Comparison of ENCODE assay signal across 8 mouse cellular contexts in the genomic region with DNA sequence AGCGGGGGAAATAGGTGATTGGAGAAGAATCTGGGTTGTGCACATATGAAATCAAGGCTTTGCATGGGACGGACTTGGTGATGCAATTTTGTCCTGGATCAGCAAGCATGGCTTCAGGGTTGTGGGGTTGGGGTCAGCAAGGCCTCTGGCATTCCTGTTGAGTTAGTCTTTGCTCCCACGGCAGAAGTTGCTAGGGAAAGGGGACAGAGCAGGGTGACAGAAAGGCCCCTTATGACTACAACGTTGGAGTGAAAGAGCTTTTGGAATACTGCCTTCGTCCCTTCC. TPM values are rescaled to one million over a fixed set of nuclear protein-coding genes. Genes with fewer than 3 reads are reported as not detected.
DNase-seq lines count a peak whose midpoint lies in the region; ATAC-seq and TF ChIP-seq lines count a peak whose summit lies in the region.

No protein-coding gene starts in this region.

- no peaks in the 10 kb centered on the region for H3K27me3 ChIP-seq in C2C12 (ENCODE audit: control insufficient read depth, insufficient read depth, insufficient read length)
- no peaks in the 10 kb centered on the region for H3K27me3 ChIP-seq in forebrain, embryonic 14.5 days (replicated peaks; ENCODE audit: control insufficient read depth, insufficient read depth, low read length)
- no peaks in the 10 kb centered on the region for H3K27me3 ChIP-seq in liver, embryonic 15.5 days

- H3K79me3 ChIP-seq in C2C12 (ENCODE audit: low read depth), result no peaks in the 10 kb centered on the region

- H3ac ChIP-seq in C2C12 (ENCODE audit: control insufficient read depth, insufficient read length, low read depth), result peak overlapping the region; percentile 18

- no peak for DNase-seq in gastrocnemius, adult 2 months
- DNase-seq in gastrocnemius, postnatal 4 days (ENCODE audit: low spot score in 2 of 2), result no peak
- no peak for DNase-seq in forebrain, embryonic 14.5 days (ENCODE audit: low spot score)
- DNase-seq in thymus, adult 18-20 months, result no peak
- no peak for DNase-seq in urinary bladder, postnatal 36 days (ENCODE audit: low spot score in 2 of 2)
- no peak for DNase-seq in testis, postnatal 10 days (ENCODE audit: low spot score)

- no peak for ATAC-seq in forebrain, embryonic 14.5 days
- ATAC-seq in liver, embryonic 15.5 days (ENCODE audit: insufficient read depth), result peak; percentile 9; the same call in 1 of the 2 replicates

- H3K4me2 ChIP-seq in forebrain, embryonic 14.5 days (ENCODE audit: low read length), result peak overlapping the region; percentile 61
- H3K4me2 ChIP-seq in liver, embryonic 15.5 days, result peak overlapping the region; percentile 84

- intact Hi-C loops in gastrocnemius, adult 2 months (cut with DNase I), result no loop called here

- no peak for TF ChIP-seq CTCF in gastrocnemius, adult 2 months (IDR thresholded peaks at IDR 0.05)
- no peak for TF ChIP-seq CTCF in C2C12 (IDR thresholded peaks at IDR 0.05; ENCODE audit: control insufficient read depth, insufficient read depth, insufficient read length)

- peak overlapping the region; percentile 83 for H3K4me3 ChIP-seq in gastrocnemius, adult 2 months
- no peak overlapping the region for H3K4me3 ChIP-seq in C2C12 (ENCODE audit: insufficient read depth, poor library complexity, severe bottlenecking)
- H3K4me3 ChIP-seq in forebrain, embryonic 14.5 days (ENCODE audit: low read depth, low read length), result peak overlapping the region; percentile 51
- peak overlapping the region; percentile 69 for H3K4me3 ChIP-seq in liver, embryonic 15.5 days (replicated peaks)

- peak overlapping the region; percentile 96 for H3K27ac ChIP-seq in gastrocnemius, adult 2 months
- peak overlapping the region; percentile 92 for H3K27ac ChIP-seq in forebrain, embryonic 14.5 days (ENCODE audit: low read depth, low read length)
- H3K27ac ChIP-seq in liver, embryonic 15.5 days (replicated peaks), result peak overlapping the region; percentile 79

- no peaks in the 10 kb centered on the region for H3K9me3 ChIP-seq in forebrain, embryonic 14.5 days (replicated peaks; ENCODE audit: control insufficient read depth, low read length)
- H3K9me3 ChIP-seq in liver, embryonic 15.5 days (replicated peaks), result no peaks in the 10 kb centered on the region

- peaks cover 7% of the 10 kb centered on the region for H3K4me1 ChIP-seq in forebrain, embryonic 14.5 days (ENCODE audit: control insufficient read depth, insufficient read depth, low read length)
- H3K4me1 ChIP-seq in liver, embryonic 15.5 days (replicated peaks), result peaks cover 20% of the 10 kb centered on the region

- H3K36me3 ChIP-seq in C2C12 (ENCODE audit: control insufficient read depth, insufficient read depth), result no peaks in the 10 kb centered on the region
- no peaks in the 10 kb centered on the region for H3K36me3 ChIP-seq in forebrain, embryonic 14.5 days (ENCODE audit: control insufficient read depth, insufficient read depth, low read length)
- peaks cover 12% of the 10 kb centered on the region for H3K36me3 ChIP-seq in liver, embryonic 15.5 days (replicated peaks)

- H3K9ac ChIP-seq in forebrain, embryonic 14.5 days (ENCODE audit: low read length), result peak overlapping the region; percentile 69
- peak overlapping the region; percentile 59 for H3K9ac ChIP-seq in liver, embryonic 15.5 days

- 73% methylated on average over 5 of the region's 5 CpGs for WGBS in forebrain, embryonic 14.5 days
- WGBS in liver, embryonic 15.5 days (ENCODE audit: insufficient replicate concordance), result 43% methylated on average over 5 of the region's 5 CpGs

- H3K79me2 ChIP-seq in C2C12 (ENCODE audit: control insufficient read depth, insufficient read depth), result no peaks in the 10 kb centered on the region

TF ChIP-seq in C2C12, 6 proteins besides CTCF, POLR2A, EP300 and RAD21:
- TF ChIP-seq FOSL1 (IDR thresholded peaks at IDR 0.05; ENCODE audit: insufficient read depth, low read length, poor library complexity, severe bottlenecking) (no peak), MYOG (IDR thresholded peaks at IDR 0.05; ENCODE audit: control insufficient read depth, extremely low read depth, insufficient read length) (no peak), MAX (IDR thresholded peaks at IDR 0.05) (no peak), MYOD1 (IDR thresholded peaks at IDR 0.05; ENCODE audit: control insufficient read depth, insufficient read length, low read depth) (no peak), USF1 (IDR thresholded peaks at IDR 0.05; ENCODE audit: low read depth) (no peak), CEBPB (IDR thresholded peaks at IDR 0.05; ENCODE audit: low read depth) (no peak)

RNA-seq across cellular contexts. Expression of a gene that starts 0.8 kb away (rescaled TPM):
- 10 to 100 TPM; 59.4 to 84.7 TPM for total RNA-seq in gastrocnemius, adult 2 months (2021)
- total RNA-seq in gastrocnemius, postnatal 4 days (2021), result 10 to 100 TPM; 26.8 to 32.0 TPM
- 13.3 TPM for polyA plus RNA-seq in C2C12 (2012; fragmentation: generic; extraction: Trizol)
- 43.6 and 44.8 TPM in 2 replicates for polyA plus RNA-seq in forebrain, embryonic 14.5 days (2014; fragmentation: Nextera tagmentation; extraction: Ambion mirVana)
- 53.4 and 56.7 TPM in 2 replicates for polyA plus RNA-seq in liver, embryonic 15.5 days (2015; fragmentation: Nextera tagmentation; extraction: Ambion mirVana)

RNA-seq across cellular contexts. Expression of a gene that starts 26.5 kb away (rescaled TPM):
- total RNA-seq in gastrocnemius, adult 2 months (2021), result 1 to 10 TPM; 6.2 to 7.7 TPM
- total RNA-seq in gastrocnemius, postnatal 4 days (2021), result 10 to 100 TPM; 10.3 to 10.8 TPM
- 12.9 TPM for polyA plus RNA-seq in C2C12 (2012; fragmentation: generic; extraction: Trizol)
- polyA plus RNA-seq in forebrain, embryonic 14.5 days (2014; fragmentation: Nextera tagmentation; extraction: Ambion mirVana), result 24.8 and 26.1 TPM in 2 replicates
- 10.8 and 11.7 TPM in 2 replicates for polyA plus RNA-seq in liver, embryonic 15.5 days (2015; fragmentation: Nextera tagmentation; extraction: Ambion mirVana)

RNA-seq across cellular contexts. Expression of a gene that starts 40.1 kb away (rescaled TPM):
- total RNA-seq in gastrocnemius, adult 2 months (2021), result 100 to 1,000 TPM; 152 to 244 TPM
- 100 to 1,000 TPM; 452 to 563 TPM for total RNA-seq in gastrocnemius, postnatal 4 days (2021)
- polyA plus RNA-seq in C2C12 (2012; fragmentation: generic; extraction: Trizol), result 895 TPM
- 690 and 790 TPM in 2 replicates for polyA plus RNA-seq in forebrain, embryonic 14.5 days (2014; fragmentation: Nextera tagmentation; extraction: Ambion mirVana)
- 293 and 369 TPM in 2 replicates for polyA plus RNA-seq in liver, embryonic 15.5 days (2015; fragmentation: Nextera tagmentation; extraction: Ambion mirVana)

RNA-seq across cellular contexts. Expression of a gene that starts 52.7 kb away (rescaled TPM):
- total RNA-seq in gastrocnemius, adult 2 months (2021), result under 1 TPM; 0.28 to 0.56 TPM
- 1 to 10 TPM; 1.1 to 2.2 TPM for total RNA-seq in gastrocnemius, postnatal 4 days (2021)
- not detected for polyA plus RNA-seq in C2C12 (2012; fragmentation: generic; extraction: Trizol)
- polyA plus RNA-seq in forebrain, embryonic 14.5 days (2014; fragmentation: Nextera tagmentation; extraction: Ambion mirVana), result 0.33 and 0.56 TPM in 2 replicates
- 15.6 and 17.8 TPM in 2 replicates for polyA plus RNA-seq in liver, embryonic 15.5 days (2015; fragmentation: Nextera tagmentation; extraction: Ambion mirVana)
